Mouse (Mus musculus) c-Kit-negative CD71-positive TER-119-positive erythroid progenitor cells, embryonic 14.5 days (primary cell): ENCODE data around the gene Emx1.

Experiments
- DNase-seq: peaks from one replicate; pipeline ENCODE4 v3.0.0-alpha.2; 2013; ENCODE audit warnings: low read depth, low spot score

Emx1 gene

GRCm38 (mm10) chr6:85189361-85189760 is 2.1 kb downstream of the Emx1 start:
- no peak for DNase-seq

- DNase-seq = no peak
These were observed 2.8 kb downstream of the Emx1 start for GRCm38 (mm10) chr6:85189911-85190591.

- DNase-seq = no peak
These were observed 3.4 kb downstream of the Emx1 start for GRCm38 (mm10) chr6:85190671-85191070.

- no peak for DNase-seq
These were observed 4.7 kb downstream of the Emx1 start for GRCm38 (mm10) chr6:85191751-85192440.

- DNase-seq = no peak
These were observed 6.4 kb downstream of the Emx1 start for GRCm38 (mm10) chr6:85193381-85194318.

- no peak for DNase-seq
These were observed 10.7 kb downstream of the Emx1 start for GRCm38 (mm10) chr6:85197951-85198350.

GRCm38 (mm10) chr6:85206182-85206938 is 19.1 kb downstream of the Emx1 start:
- DNase-seq = no peak

GRCm38 (mm10) chr6:85206939-85207285 is 19.7 kb downstream of the Emx1 start:
- no peak for DNase-seq

GRCm38 (mm10) chr6:85207345-85207744 is 20.1 kb downstream of the Emx1 start:
- no peak for DNase-seq

- DNase-seq = no peak
These were observed 22.2 kb downstream of the Emx1 start for GRCm38 (mm10) chr6:85209226-85209967.

- DNase-seq = no peak
These were observed 23.4 kb downstream of the Emx1 start for GRCm38 (mm10) chr6:85210686-85211085.

GRCm38 (mm10) chr6:85218251-85218650 is 31.0 kb downstream of the Emx1 start:
- DNase-seq = no peak

- no peak for DNase-seq
These were observed 31.6 kb downstream of the Emx1 start for GRCm38 (mm10) chr6:85218684-85219445.

GRCm38 (mm10) chr6:85219706-85220105 is 32.5 kb downstream of the Emx1 start:
- DNase-seq = no peak

GRCm38 (mm10) chr6:85220917-85221316 is 33.7 kb downstream of the Emx1 start:
- no peak for DNase-seq

GRCm38 (mm10) chr6:85222551-85222950 is 35.3 kb downstream of the Emx1 start:
- no peak for DNase-seq

- DNase-seq = no peak
These were observed 36.4 kb downstream of the Emx1 start for GRCm38 (mm10) chr6:85223498-85224150.

- no peak for DNase-seq
These were observed 37.2 kb downstream of the Emx1 start for GRCm38 (mm10) chr6:85224442-85224891.

GRCm38 (mm10) chr6:85226570-85226969 is 39.3 kb downstream of the Emx1 start:
- no peak for DNase-seq
